Mouse (Mus musculus): ENCODE data around the gene Cideb.

Gene Cideb

GRCm38 (mm10) chr14:55723433-55723832 is 34.8 kb downstream of the Cideb start:
- DNase-seq (ENCODE audit: low read depth, low spot score): no peak

DNA sequence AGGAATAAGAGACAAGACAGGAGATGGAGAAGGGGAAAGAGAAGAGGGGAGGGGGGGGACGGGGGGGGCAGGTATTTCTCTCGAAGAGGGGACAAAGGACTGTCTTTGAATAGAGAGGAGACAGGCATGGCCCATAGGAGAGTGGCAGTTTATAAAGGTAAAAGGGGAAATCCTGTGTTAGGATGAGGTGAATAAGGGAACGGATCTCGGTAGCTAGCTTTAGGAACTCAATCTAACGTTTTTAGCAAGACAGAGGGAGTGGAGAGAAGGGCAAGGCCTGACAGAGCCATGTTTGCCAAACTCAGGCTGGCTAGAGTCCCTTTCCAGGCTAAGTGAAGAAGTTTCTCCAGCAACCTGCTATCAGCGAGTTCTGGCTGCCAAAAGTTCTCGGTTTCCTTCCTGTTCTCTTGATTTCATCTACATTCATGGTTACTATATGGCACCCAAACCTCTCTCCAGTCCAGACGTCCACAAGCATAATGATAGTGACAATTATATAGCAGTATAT is 35.8 kb downstream of the Cideb start:
- no peak for DNase-seq (ENCODE audit: low read depth, low spot score)

GRCm38 (mm10) chr14:55721700-55722437 is 36.4 kb downstream of the Cideb start, which contains the start of gene Rabggta:
Gene Rabggta, minus strand, starts transcription at chr14:55722263.
- peak; percentile 92 for DNase-seq (ENCODE audit: low read depth, low spot score)

DNA sequence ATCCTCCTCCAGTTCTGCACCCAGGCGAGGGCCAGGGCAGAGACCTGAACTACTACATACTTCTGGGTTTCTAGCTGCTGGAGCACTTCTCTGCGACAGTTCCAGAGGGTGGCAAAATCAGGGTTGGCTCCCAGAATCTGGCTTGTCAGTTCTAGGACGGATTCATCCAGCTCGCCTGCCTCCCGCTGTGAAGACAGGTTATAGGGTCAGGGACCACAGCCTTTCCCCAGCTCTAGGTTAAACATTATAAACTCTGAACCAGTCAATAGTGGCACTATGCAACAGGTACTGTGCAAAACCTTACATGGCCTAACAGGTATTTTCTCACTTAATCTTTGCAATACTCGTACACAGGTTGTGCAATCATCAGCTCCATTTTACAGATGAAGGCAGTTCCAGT is 37.2 kb downstream of the Cideb start:
- DNase-seq (ENCODE audit: low read depth, low spot score): no peak

DNA sequence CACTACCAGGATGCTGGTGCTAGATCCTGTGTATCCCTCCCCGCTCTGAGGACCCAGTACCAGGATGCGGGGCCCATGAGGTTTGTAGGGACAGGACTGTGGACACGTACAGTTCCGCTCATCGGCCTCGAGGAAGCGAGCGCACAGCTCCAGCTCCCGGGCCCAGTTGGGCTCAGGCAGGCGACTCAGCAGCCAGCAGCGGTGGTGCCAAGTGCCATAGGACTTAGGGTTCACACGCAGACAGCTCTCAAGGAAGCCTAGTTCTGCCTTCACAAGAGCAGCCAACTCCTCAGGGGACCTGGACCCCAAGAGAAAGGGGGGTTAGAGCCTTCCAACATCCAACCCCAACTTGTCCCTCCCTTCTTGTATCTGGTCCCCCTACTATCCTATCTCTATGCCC is 37.6 kb downstream of the Cideb start:
- DNase-seq (ENCODE audit: low read depth, low spot score): no peak

DNA sequence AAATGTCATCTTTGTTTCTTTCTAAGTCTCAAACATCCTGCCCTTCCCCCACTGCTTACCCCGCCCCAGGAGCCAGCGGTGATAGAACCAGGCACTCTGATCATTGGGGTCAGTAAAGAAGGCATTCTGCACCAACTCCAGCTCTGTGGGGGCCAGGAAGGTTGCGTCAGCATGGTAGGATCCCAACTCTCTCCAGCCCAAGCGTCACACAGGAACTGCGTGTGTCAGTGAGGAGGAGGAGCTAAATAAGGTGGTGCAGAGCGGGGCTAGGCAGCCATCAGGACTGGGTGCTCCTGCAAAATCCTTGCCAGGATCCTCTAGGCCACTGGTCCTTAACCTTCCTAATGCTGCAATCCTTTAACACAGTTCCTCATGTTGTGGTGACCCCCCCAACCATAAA is 38.5 kb downstream of the Cideb start:
- DNase-seq (ENCODE audit: low read depth, low spot score): no peak

GRCm38 (mm10) chr14:55716884-55717283 is 41.4 kb downstream of the Cideb start:
- DNase-seq (ENCODE audit: low read depth, low spot score): no peak

DNA sequence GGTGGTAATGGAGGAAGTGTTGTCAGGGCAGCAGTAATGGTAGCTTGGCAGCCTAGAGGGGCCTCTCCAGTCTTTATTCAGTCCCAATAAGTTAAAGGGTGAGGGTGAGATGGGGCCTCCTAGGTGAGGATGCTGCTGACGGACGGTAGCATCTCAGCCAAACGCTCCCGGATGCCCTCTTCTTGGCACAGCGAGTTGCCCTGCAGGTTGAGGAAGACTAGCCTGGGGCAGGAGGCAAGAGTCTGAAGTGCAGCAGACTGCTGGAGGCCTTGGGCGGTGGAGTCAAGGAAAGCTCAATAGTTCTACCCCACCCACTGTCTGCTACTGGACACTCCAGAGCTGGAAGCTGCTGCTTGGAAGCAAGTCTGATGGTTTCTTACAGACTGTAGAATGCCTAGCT is 42.0 kb downstream of the Cideb start:
- no peak for DNase-seq (ENCODE audit: low read depth, low spot score)

GRCm38 (mm10) chr14:55714893-55715292 is 43.4 kb downstream of the Cideb start:
- DNase-seq (ENCODE audit: low read depth, low spot score): no peak

DNA sequence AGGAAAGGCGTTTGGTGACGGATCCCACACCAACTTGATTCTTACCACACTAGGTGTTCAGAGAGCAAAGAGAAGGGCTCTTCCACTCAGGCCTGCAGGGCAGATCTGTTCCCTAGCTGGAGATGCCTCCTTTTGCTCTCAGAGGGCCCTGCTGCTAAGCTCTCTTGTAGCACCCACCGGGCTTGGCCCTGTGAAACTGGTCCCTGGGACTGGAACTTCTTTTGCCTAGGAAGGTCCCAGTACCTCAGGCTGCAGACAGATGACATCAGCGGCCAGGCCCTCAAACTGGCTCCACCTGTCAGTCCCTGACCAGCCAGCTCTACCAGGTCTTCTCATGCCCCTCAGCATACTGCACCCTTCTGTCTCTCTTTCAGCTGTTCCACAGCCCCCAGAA is 44.5 kb downstream of the Cideb start, which contains the start of gene Tgm1:
Gene Tgm1 (minus strand): TSS at position 198 of the 394 bp plus-strand sequence.
- no peak for DNase-seq (ENCODE audit: low read depth, low spot score)

GRCm38 (mm10) chr14:55713007-55713728 is 45.1 kb downstream of the Cideb start:
- DNase-seq (ENCODE audit: low read depth, low spot score): no peak

GRCm38 (mm10) chr14:55711786-55712185 is 46.5 kb downstream of the Cideb start:
- no peak for DNase-seq (ENCODE audit: low read depth, low spot score)

GRCm38 (mm10) chr14:55709509-55709908 is 48.7 kb downstream of the Cideb start:
- no peak for DNase-seq (ENCODE audit: low read depth, low spot score)

- DNase-seq (ENCODE audit: low read depth, low spot score): no peak
Measured at GRCm38 (mm10) chr14:55707397-55707796, 50.9 kb downstream of the Cideb start.

GRCm38 (mm10) chr14:55706051-55706600 is 52.1 kb downstream of the Cideb start:
- no peak for DNase-seq (ENCODE audit: low read depth, low spot score)
